In the genomic region with DNA sequence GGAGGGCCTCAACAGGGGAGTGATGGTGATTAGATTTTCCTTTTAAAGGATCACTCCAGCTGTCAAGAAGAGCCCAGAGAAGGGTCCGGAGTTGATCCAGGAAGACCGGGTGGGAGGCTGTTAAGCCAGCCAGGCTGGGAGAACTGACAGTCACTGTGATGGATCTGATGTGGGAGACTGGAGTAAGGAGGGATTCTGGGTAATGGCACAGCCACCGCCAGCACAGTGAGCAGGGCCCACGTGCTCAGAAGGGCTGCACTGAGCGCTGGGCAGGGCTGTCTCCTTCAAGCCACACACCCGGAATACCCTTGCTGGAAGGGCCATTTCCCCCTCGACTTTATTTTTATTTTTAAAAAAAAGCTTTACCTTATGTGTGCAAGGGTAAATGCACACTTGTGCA, we compare ENCODE assay signal across 19 mouse cellular contexts. TPM values are rescaled to one million over a fixed set of nuclear protein-coding genes. Genes with fewer than 3 reads are reported as not detected.
A peak's percentile ranks its signal among the peaks of the same experiment; 100 is the strongest.
DNase-seq lines count a peak whose midpoint lies in the region; ATAC-seq and TF ChIP-seq lines count a peak whose summit lies in the region.
"Had no signal": no experiment of that assay in that cellular context is flagged by ENCODE, and none has a peak within 500 bp of the region (broad histone marks: within the 10 kb centered on the region; RNA-seq: fewer than 3 reads in every experiment).

No protein-coding gene starts in this region.

- no peaks in the 10 kb centered on the region for H3K9me3 ChIP-seq in hindbrain, embryonic 10.5 days
- H3K9me3 ChIP-seq in hindbrain, postnatal 0 days (ENCODE audit: low read length) = no peaks in the 10 kb centered on the region
- H3K9me3 ChIP-seq in hindbrain, embryonic 13.5 days = no peaks in the 10 kb centered on the region
- H3K9me3 ChIP-seq: liver, embryonic 13.5 days had no signal

- TF ChIP-seq CTCF in hindbrain, postnatal 0 days (IDR thresholded peaks at IDR 0.05; ENCODE audit: low read depth) = no peak

- no peaks in the 10 kb centered on the region for H3K36me3 ChIP-seq in hindbrain, embryonic 10.5 days
- H3K36me3 ChIP-seq in hindbrain, postnatal 0 days (ENCODE audit: insufficient read depth, low read length) = no peaks in the 10 kb centered on the region
- no peaks in the 10 kb centered on the region for H3K36me3 ChIP-seq in hindbrain, embryonic 13.5 days
- H3K36me3 ChIP-seq: G1E; liver, embryonic 13.5 days had no signal

- H3K27ac ChIP-seq in hindbrain, embryonic 10.5 days = peak overlapping the region; percentile 76; the same call in 1 of the 2 replicates
- no peak overlapping the region for H3K27ac ChIP-seq in hindbrain, postnatal 0 days
- peak overlapping the region; percentile 69 for H3K27ac ChIP-seq in hindbrain, embryonic 13.5 days
- H3K27ac ChIP-seq: liver, embryonic 13.5 days had no signal

- peaks cover 89% of the 10 kb centered on the region for H3K27me3 ChIP-seq in hindbrain, embryonic 10.5 days (ENCODE audit: insufficient read depth, poor library complexity, severe bottlenecking)
- no peaks in the 10 kb centered on the region for H3K27me3 ChIP-seq in hindbrain, postnatal 0 days (ENCODE audit: insufficient read depth, low read length)
- peaks cover 49% of the 10 kb centered on the region for H3K27me3 ChIP-seq in hindbrain, embryonic 13.5 days

- no peak for ATAC-seq in hindbrain, postnatal 0 days
- peak; percentile 79 for ATAC-seq in hindbrain, embryonic 13.5 days (ENCODE audit: low FRiP score)

- peaks cover 70% of the 10 kb centered on the region for H3K4me1 ChIP-seq in hindbrain, embryonic 10.5 days (replicated peaks)
- peaks cover 19% of the 10 kb centered on the region for H3K4me1 ChIP-seq in hindbrain, postnatal 0 days (ENCODE audit: insufficient read depth, low read length)
- H3K4me1 ChIP-seq in hindbrain, embryonic 13.5 days (replicated peaks) = peaks cover 47% of the 10 kb centered on the region

- no peak for DNase-seq in hindbrain, embryonic 10.5 days (ENCODE audit: low spot score)
- DNase-seq in hindbrain, postnatal 0 days (ENCODE audit: low spot score) = no peak
- peak; percentile 46 for DNase-seq in retina, postnatal 1 day
- no peak for DNase-seq in retina, embryonic 14.5 days (ENCODE audit: low spot score)
- no peak for DNase-seq in adrenal gland, postnatal 14 days
- DNase-seq in lung, postnatal 4 days = no peak
- DNase-seq: cerebellum, adult 2 months; kidney, adult 8-10 months; kidney, postnatal 36 days; liver, embryonic 13.5 days; lung, postnatal 10 days; right cerebral cortex, postnatal 14 days; thymus, postnatal 4 days had no signal

- H3K9ac ChIP-seq in hindbrain, postnatal 0 days (replicated peaks; ENCODE audit: low read length) = no peak overlapping the region
- H3K9ac ChIP-seq in hindbrain, embryonic 13.5 days = no peak overlapping the region
- H3K9ac ChIP-seq: liver, embryonic 13.5 days had no signal

- H3K4me2 ChIP-seq in hindbrain, postnatal 0 days (ENCODE audit: low read depth, low read length) = no peak overlapping the region
- H3K4me2 ChIP-seq in hindbrain, embryonic 13.5 days = no peak overlapping the region
- H3K4me2 ChIP-seq: liver, embryonic 13.5 days; midbrain, embryonic 11.5 days had no signal

- WGBS in hindbrain, embryonic 10.5 days = 46% methylated on average over 7 of the region's 7 CpGs
- WGBS in hindbrain, postnatal 0 days = 25% methylated on average over 7 of the region's 7 CpGs
- 21% methylated on average over 7 of the region's 7 CpGs for WGBS in hindbrain, embryonic 13.5 days

- no peak overlapping the region for H3K4me3 ChIP-seq in hindbrain, embryonic 10.5 days
- H3K4me3 ChIP-seq in hindbrain, postnatal 0 days (ENCODE audit: low read length) = no peak overlapping the region
- no peak overlapping the region for H3K4me3 ChIP-seq in hindbrain, embryonic 13.5 days
- H3K4me3 ChIP-seq: liver, embryonic 13.5 days had no signal

RNA-seq across cellular contexts. Expression of a gene that starts 29.7 kb away (rescaled TPM):
- 4.4 and 8.7 TPM in 2 replicates for polyA plus RNA-seq in hindbrain, embryonic 10.5 days (2016; fragmentation: Nextera tagmentation; extraction: Ambion mirVana)
- 47.3 and 53.4 TPM in 2 replicates for total RNA-seq in hindbrain, postnatal 0 days (2014; rRNA removed)
- 16.5 and 19.2 TPM in 2 replicates for polyA plus RNA-seq in hindbrain, postnatal 0 days (2015; fragmentation: Nextera tagmentation; extraction: Ambion mirVana)
- 9.4 and 11.4 TPM in 2 replicates for polyA plus RNA-seq in hindbrain, embryonic 13.5 days (2015; fragmentation: Nextera tagmentation; extraction: Ambion mirVana)
- total RNA-seq in adrenal gland, postnatal 14 days (2021) = 1.3 and 1.6 TPM in 2 replicates
- total RNA-seq: granulocyte monocyte progenitor cell, adult 5-6 weeks; hematopoietic stem cell, adult 5-6 weeks; neutrophil, adult 5-6 weeks had no signal
- polyA plus RNA-seq: G1E; liver, embryonic 13.5 days had no signal
